ENCODE assay signal across 8 mouse cellular contexts in genomic region chr11:117265981-117266905, GRCm38 (mm10).
DNase-seq lines count a peak whose midpoint lies in the region; TF ChIP-seq lines count a peak whose summit lies in the region.

No protein-coding gene starts in this region.

- peak; percentile 95 for DNase-seq in adrenal gland, postnatal 14 days
- DNase-seq in forelimb bud, embryonic 11.5 days (ENCODE audit: low read depth, low spot score), result peak; percentile 92
- peak; percentile 92 for DNase-seq in hindbrain, embryonic 10.5 days (ENCODE audit: low spot score)
- DNase-seq in layer of hippocampus, postnatal 10 days (ENCODE audit: low spot score in 2 of 2), result peak; percentile 67 to 68
- DNase-seq in lung, postnatal 25 days (ENCODE audit: low spot score), result peak; percentile 90
- peak; percentile 65 for DNase-seq in retina, embryonic 14.5 days (ENCODE audit: low spot score)
- DNase-seq in thymus, postnatal 36 days, result peak; percentile 87 to 91

- peaks cover 88% of the 10 kb centered on the region for H3K79me2 ChIP-seq in C2C12 (ENCODE audit: control insufficient read depth, insufficient read depth)

- under 1% methylated on average over 68 of the region's 69 CpGs for WGBS in hindbrain, embryonic 10.5 days

- no peaks in the 10 kb centered on the region for H3K27me3 ChIP-seq in C2C12 (ENCODE audit: control insufficient read depth, insufficient read depth, insufficient read length)
- H3K27me3 ChIP-seq in hindbrain, embryonic 10.5 days (ENCODE audit: insufficient read depth, poor library complexity, severe bottlenecking), result peaks cover 13% of the 10 kb centered on the region; the same call in 1 of the 2 replicates

- H3K27ac ChIP-seq in hindbrain, embryonic 10.5 days, result peak overlapping the region; percentile 96

- peaks cover 88% of the 10 kb centered on the region for H3K4me1 ChIP-seq in hindbrain, embryonic 10.5 days (replicated peaks)

- peak overlapping the region; percentile 80 for H3ac ChIP-seq in C2C12 (ENCODE audit: control insufficient read depth, insufficient read length, low read depth)

- H3K9me3 ChIP-seq in hindbrain, embryonic 10.5 days, result no peaks in the 10 kb centered on the region

- peaks cover 69% of the 10 kb centered on the region for H3K79me3 ChIP-seq in C2C12 (ENCODE audit: low read depth)

- H3K4me3 ChIP-seq in C2C12 (ENCODE audit: insufficient read depth, poor library complexity, severe bottlenecking), result peak overlapping the region; percentile 99
- H3K4me3 ChIP-seq in hindbrain, embryonic 10.5 days, result peak overlapping the region; percentile 85

- peaks cover 8% of the 10 kb centered on the region for H3K36me3 ChIP-seq in C2C12 (ENCODE audit: control insufficient read depth, insufficient read depth)
- H3K36me3 ChIP-seq in hindbrain, embryonic 10.5 days, result peaks cover 5% of the 10 kb centered on the region; the same call in 1 of the 2 replicates

- TF ChIP-seq CTCF in C2C12 (IDR thresholded peaks at IDR 0.05; ENCODE audit: control insufficient read depth, insufficient read depth, insufficient read length), result no peak

TF ChIP-seq in C2C12, 6 proteins besides CTCF, POLR2A, EP300 and RAD21:
- TF ChIP-seq CEBPB (IDR thresholded peaks at IDR 0.05; ENCODE audit: low read depth), result no peak
- no peak for TF ChIP-seq MYOG (IDR thresholded peaks at IDR 0.05; ENCODE audit: control insufficient read depth, extremely low read depth, insufficient read length)
- TF ChIP-seq MAX (IDR thresholded peaks at IDR 0.05), result peak; percentile 39

Comparison
In these comparisons a context has a peak if more than half of its experiments do, and no peak if none do; other contexts are left out.
1. Peak in every context shown above with its lines: DNase-seq, H3K4me3 ChIP-seq and H3K27ac ChIP-seq.